Mouse (Mus musculus) liver, adult 2 months (tissue): ENCODE data around the gene Rab40b. TPM values are rescaled to one million over a fixed set of nuclear protein-coding genes. Genes with fewer than 3 reads are reported as not detected.

ENCODE experiments used
- DNase-seq: peaks from one replicate; pipeline ENCODE4 v3.0.0-alpha.2; 2011; ENCODE audit warnings: low read depth, low spot score; ENCODE audit errors: extremely low read depth
- H3K27ac ChIP-seq: fragments of 200-500 bp; replicated peaks from 2 replicates; pipeline ENCODE4 v1.5.1; 2012; ENCODE audit warnings: low read depth, mild to moderate bottlenecking, control low read depth, inconsistent platforms, low read length; ENCODE audit not compliant: insufficient read depth
- H3K27me3 ChIP-seq: fragments of 200-500 bp; 2 replicates; pipeline ENCODE4 v1.6.1; 2012; ENCODE audit warnings: mild to moderate bottlenecking, moderate library complexity, low read length, inconsistent platforms; ENCODE audit not compliant: control insufficient read depth, insufficient read depth
- H3K36me3 ChIP-seq: fragments of 200-500 bp; 2 replicates; pipeline ENCODE4 v1.6.1; 2012; ENCODE audit warnings: low read length, inconsistent platforms; ENCODE audit not compliant: control insufficient read depth, insufficient read depth
- H3K4me1 ChIP-seq: fragments of 200-500 bp; 2 replicates; pipeline ENCODE4 v1.6.1; 2011; ENCODE audit warnings: low read length; ENCODE audit not compliant: control insufficient read depth, insufficient read depth
- H3K4me3 ChIP-seq: fragments of 200-500 bp; 2 replicates; pipeline ENCODE4 v1.5.1; 2011; ENCODE audit warnings: low read depth, mild to moderate bottlenecking, control low read depth, low read length, moderate library complexity; ENCODE audit not compliant: insufficient read depth
- H3K79me2 ChIP-seq: fragments of 200-500 bp; 2 replicates; pipeline ENCODE4 v1.6.1; 2012; ENCODE audit warnings: inconsistent platforms, mild to moderate bottlenecking, low read length, moderate library complexity; ENCODE audit not compliant: control insufficient read depth, insufficient read depth
- H3K9ac ChIP-seq: fragments of 200-500 bp; 2 replicates; pipeline ENCODE4 v1.6.1; 2012; ENCODE audit warnings: low read depth, mild to moderate bottlenecking, control low read depth, inconsistent platforms, low read length
- CTCF ChIP-seq: fragments of 200-500 bp; IDR thresholded peaks from 2 replicates; pipeline ENCODE4 v1.5.1; 2011; ENCODE audit warnings: low read depth, low read length, control low read depth
- POLR2A ChIP-seq: fragments of 200-500 bp; IDR thresholded peaks from 2 replicates; pipeline ENCODE4 v1.6.1; 2011; ENCODE audit warnings: low read length, control low read depth; ENCODE audit not compliant: insufficient read depth; ENCODE audit errors: extremely low read depth
- WGBS: fragments of 180-500 bp; shearing (Covaris S2); methylation state at CpG from one replicate; pipeline ENCODE4 v1.1.7; 2018; 5-methylcytosine and 5-hydroxymethylcytosine counted together
- polyA plus RNA-seq: library from polyadenylated mRNA; depleted of rRNA; stranded (reverse); fragments of >200 nt; gene quantifications from 2 replicates; pipeline ENCODE4 v1.2.3, GENCODE M21; 2012; rRNA removed
- total RNA-seq: library from RNA; depleted of rRNA; stranded (reverse); fragments of >200 nt; gene quantifications from 2 replicates; pipeline ENCODE4 v1.2.3, GENCODE M21; 2014; rRNA removed

Rab40b gene
- 0.67 and 0.74 TPM in 2 replicates for total RNA-seq
- 0.57 and 0.87 TPM in 2 replicates for polyA plus RNA-seq

- Histone ChIP-seq H3K27me3 (no peaks in the 10 kb centered on the region), H3K4me3 (peak within 1 kb of the TSS; percentile 82), H3K9ac (peak within 1 kb of the TSS; percentile 84), H3K27ac (no peak within 1 kb of the TSS), H3K4me1 (peaks cover 8% of the 10 kb centered on the region; the same call in 1 of the 2 replicates), H3K36me3 (no peaks in the 10 kb centered on the region), H3K79me2 (no peaks in the 10 kb centered on the region)
- TF ChIP-seq CTCF (no peak), POLR2A (no peak)
- 1% methylated on average over 61 of the region's 61 CpGs for WGBS
- DNase-seq, result peak; percentile 96
Observed at GRCm38 (mm10) chr11:121387750-121388553, at the start of gene Rab40b. Rab40b (minus strand) TSS chr11:121388251.

DNA sequence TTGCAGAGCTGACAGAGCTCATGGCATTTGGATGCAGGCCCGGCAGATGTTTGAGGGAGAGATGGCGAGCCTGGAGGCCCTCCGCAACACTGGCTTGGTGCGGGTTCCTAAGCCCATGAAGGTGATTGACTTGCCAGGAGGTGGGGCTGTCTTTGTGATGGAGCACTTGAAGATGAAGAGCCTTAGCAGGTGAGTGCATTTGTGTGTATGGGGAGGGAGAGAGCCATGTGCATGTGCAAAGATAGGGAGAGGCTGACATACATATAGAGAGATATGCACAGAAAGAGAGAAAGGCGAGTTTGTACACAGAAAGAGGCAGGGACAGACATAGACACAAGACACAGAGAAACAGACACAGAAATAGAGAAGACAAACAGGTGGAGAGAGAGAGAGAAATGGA lies 49.2 kb upstream of the Rab40b start:
- no peak overlapping the region for H3K9ac ChIP-seq
- H3K27me3 ChIP-seq, result no peaks in the 10 kb centered on the region
- H3K27ac ChIP-seq, result no peak overlapping the region
- DNase-seq, result no peak
- no peak for TF ChIP-seq POLR2A
- TF ChIP-seq CTCF, result no peak
- peaks cover 6% of the 10 kb centered on the region; the same call in 1 of the 2 replicates for H3K79me2 ChIP-seq
- no peak overlapping the region for H3K4me3 ChIP-seq
- peaks cover 4% of the 10 kb centered on the region; the same call in 1 of the 2 replicates for H3K36me3 ChIP-seq
- peaks cover 17% of the 10 kb centered on the region for H3K4me1 ChIP-seq
- WGBS, result 91% methylated on average over 5 of the region's 5 CpGs

DNA sequence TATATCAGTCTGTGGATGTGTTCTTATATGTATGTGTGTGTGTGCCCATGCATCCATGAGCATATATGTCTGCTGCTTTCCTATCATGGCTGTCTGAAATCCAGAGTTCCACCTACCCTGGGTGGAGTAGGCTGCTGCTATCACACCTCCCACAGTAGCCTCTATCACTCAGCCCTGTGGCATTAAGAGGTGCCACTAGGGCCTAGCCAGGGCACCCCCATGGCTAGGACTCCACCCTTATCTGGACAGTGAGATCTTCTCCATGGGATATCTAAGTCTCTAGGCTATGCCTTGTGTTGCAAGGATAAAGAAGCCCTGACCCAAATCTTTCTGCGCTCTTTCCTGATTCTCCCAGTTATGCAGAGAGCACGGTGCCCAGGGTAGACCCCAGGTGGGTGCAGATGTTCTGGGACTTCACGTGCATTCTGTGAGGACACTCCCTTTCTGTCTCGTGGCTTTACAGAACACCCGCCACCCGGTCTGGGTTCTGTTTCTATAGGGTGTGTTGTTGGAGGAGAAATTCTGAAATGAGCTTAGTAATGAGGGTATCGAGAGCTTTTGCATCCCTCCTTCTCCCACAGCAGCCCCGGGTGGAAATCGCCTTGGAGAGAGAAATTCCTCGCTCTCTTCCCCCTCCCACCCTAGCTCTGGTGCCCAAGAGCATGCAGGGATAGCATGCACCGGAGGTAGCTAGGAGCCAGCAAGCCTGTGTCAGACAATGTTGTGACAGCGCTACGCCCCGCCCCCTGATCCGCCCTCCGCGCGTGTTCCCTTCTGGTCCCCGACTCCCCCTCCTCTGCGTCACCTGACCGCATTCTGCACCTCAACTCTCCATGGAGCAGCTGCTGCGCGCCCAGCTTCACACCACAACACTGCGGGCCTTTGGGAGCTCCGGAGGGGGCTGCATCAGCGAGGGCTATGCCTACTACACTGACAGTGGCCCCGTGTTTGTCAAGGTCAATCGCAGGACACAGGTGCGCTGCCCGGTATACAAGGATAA lies 46.4 kb upstream of the Rab40b start, which contains the start of gene Fn3k:
TSS of gene Fn3k (plus strand) at position 758 of the 1,000 bp plus-strand sequence.
- H3K4me1 ChIP-seq, result peaks cover 12% of the 10 kb centered on the region
- peak within 1 kb of the TSS; percentile 55 for H3K27ac ChIP-seq
- no peaks in the 10 kb centered on the region for H3K27me3 ChIP-seq
- H3K9ac ChIP-seq, result peak within 1 kb of the TSS; percentile 76
- TF ChIP-seq CTCF, result no peak
- TF ChIP-seq POLR2A, result peak; percentile 66; the same call in 1 of the 2 replicates
- H3K4me3 ChIP-seq, result peak within 1 kb of the TSS; percentile 68
- H3K79me2 ChIP-seq, result peaks cover 6% of the 10 kb centered on the region; the same call in 1 of the 2 replicates
- 7% methylated on average over 30 of the region's 30 CpGs for WGBS
- H3K36me3 ChIP-seq, result 0 out of 2 replicates have a peak, but pooled peaks cover under 1% of the 10 kb centered on the region
- DNase-seq, result peak; percentile 86

DNA sequence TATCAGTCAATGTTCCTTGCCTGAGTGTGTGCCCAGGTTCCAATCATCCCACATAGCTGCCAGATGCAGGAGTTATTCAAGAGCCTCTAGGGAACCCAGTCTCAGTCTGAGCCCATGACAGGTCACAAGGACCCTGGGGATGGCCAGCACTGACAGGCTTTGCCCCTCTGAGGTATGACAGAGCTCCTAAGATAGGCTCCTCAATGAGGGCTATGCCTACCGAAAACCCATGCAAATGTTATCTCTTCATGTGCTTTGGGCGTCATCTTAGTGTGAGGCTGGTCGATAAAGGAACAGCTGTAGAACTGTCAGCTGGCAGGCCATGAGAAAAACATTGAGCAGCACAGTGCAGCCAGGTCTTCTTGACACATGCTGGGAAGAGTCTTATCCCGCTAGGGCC lies 45.3 kb upstream of the Rab40b start:
- Histone ChIP-seq H3K4me1 (peaks cover 9% of the 10 kb centered on the region), H3K4me3 (no peak overlapping the region), H3K9ac (no peak overlapping the region), H3K27ac (no peak overlapping the region), H3K27me3 (no peaks in the 10 kb centered on the region), H3K36me3 (0 out of 2 replicates have a peak, but pooled peaks cover 2% of the 10 kb centered on the region), H3K79me2 (peaks cover 6% of the 10 kb centered on the region; the same call in 1 of the 2 replicates)
- no peak for TF ChIP-seq POLR2A
- TF ChIP-seq CTCF, result no peak
- DNase-seq, result no peak
- 90% methylated on average over 4 of the region's 4 CpGs for WGBS

GRCm38 (mm10) chr11:121421553-121422173 lies 33.6 kb upstream of the Rab40b start:
- H3K4me1 ChIP-seq, result peaks cover 8% of the 10 kb centered on the region; the same call in 1 of the 2 replicates
- peak overlapping the region; percentile 71 for H3K9ac ChIP-seq
- peak; percentile 42 for DNase-seq
- peak overlapping the region; percentile 76 for H3K4me3 ChIP-seq
- no peaks in the 10 kb centered on the region for H3K79me2 ChIP-seq
- H3K36me3 ChIP-seq, result no peaks in the 10 kb centered on the region; the same call in 1 of the 2 replicates
- H3K27ac ChIP-seq, result peak overlapping the region; percentile 64
- no peak for TF ChIP-seq POLR2A
- TF ChIP-seq CTCF, result no peak
- H3K27me3 ChIP-seq, result no peaks in the 10 kb centered on the region
- under 1% methylated on average over 28 of the region's 28 CpGs for WGBS
